Mouse (Mus musculus): ENCODE measurements around the gene Rab10. TPM values are rescaled to one million over a fixed set of nuclear protein-coding genes. Genes with fewer than 3 reads are reported as not detected.

Rab10 gene
- polyA plus RNA-seq, 1 experiment: not detected

GRCm38 (mm10) chr12:3284463-3284862, 25.3 kb downstream of the Rab10 start:
- Histone ChIP-seq H3K27ac (ENCODE audit: insufficient read depth, low read depth, low read length) (no peak overlapping the region), H3K4me3 (ENCODE audit: insufficient read depth, low read depth, low read length) (no peak overlapping the region), H3K4me1 (ENCODE audit: control insufficient read depth, insufficient read depth, low read length) (no peaks in the 10 kb centered on the region)
- 87% methylated on average over 2 of the region's 2 CpGs for WGBS
- TF ChIP-seq CTCF (IDR thresholded peaks at IDR 0.05; ENCODE audit: insufficient read depth, low read depth, low read length) (no peak), POLR2A (IDR thresholded peaks at IDR 0.05; ENCODE audit: insufficient read depth, low read depth, low read length) (no peak)

DNA sequence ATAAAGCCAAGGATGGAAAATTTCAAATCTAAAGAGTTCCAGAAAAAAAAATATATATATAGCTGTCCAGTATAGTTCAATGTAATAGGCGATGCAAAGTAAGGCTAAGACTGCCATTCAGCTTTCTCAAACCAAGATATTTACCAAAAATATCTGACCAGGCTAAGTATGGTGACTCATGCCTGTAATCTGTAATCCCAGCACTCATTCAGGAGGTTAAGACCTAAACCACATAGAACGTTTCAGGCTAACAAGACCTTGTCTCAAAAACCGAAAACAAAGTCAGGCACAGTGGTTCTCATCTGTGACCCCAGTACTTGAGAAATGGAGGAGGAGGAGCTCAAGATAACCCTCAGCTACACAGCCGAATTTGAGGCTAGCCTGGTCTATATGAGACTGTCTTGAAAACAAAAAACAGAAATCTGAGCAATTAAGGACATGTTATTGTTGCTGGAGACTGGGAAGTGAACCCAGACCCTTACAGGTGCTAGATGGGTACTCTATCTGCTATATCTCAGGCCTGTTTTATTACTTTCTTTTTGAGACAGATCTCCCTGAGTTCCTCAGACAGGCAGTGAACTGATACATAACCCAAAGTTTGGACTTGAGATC, 25.8 kb downstream of the Rab10 start:
- H3K4me1 ChIP-seq (ENCODE audit: control insufficient read depth, insufficient read depth, low read length): no peaks in the 10 kb centered on the region
- TF ChIP-seq CTCF (IDR thresholded peaks at IDR 0.05; ENCODE audit: insufficient read depth, low read depth, low read length): no peak
- TF ChIP-seq POLR2A (IDR thresholded peaks at IDR 0.05; ENCODE audit: insufficient read depth, low read depth, low read length): no peak
- H3K27ac ChIP-seq (ENCODE audit: insufficient read depth, low read depth, low read length): no peak overlapping the region
- H3K4me3 ChIP-seq (ENCODE audit: insufficient read depth, low read depth, low read length): no peak overlapping the region
- WGBS: 83% methylated on average over 4 of the region's 4 CpGs

DNA sequence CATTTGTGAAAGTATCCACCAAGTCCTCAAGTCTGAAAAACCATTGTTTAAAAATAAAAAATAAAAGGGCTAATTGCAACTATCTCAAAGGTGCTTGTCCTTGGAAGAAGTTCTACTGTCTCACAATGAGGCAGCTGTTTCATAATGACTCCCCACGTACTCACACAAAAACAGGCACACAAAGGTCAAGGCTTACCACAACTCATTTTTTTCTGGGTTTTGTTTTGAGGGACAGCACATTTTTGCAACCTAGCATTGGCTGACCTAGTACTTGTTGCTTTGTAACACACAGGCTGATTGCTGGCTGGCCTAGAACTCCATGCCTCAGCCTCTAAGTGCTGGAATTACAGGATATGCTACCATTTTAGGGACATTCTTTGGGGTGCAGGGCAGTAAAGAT, 26.8 kb downstream of the Rab10 start:
- no peak overlapping the region for H3K4me3 ChIP-seq (ENCODE audit: insufficient read depth, low read depth, low read length)
- no peak overlapping the region for H3K27ac ChIP-seq (ENCODE audit: insufficient read depth, low read depth, low read length)
- TF ChIP-seq POLR2A (IDR thresholded peaks at IDR 0.05; ENCODE audit: insufficient read depth, low read depth, low read length) (no peak), CTCF (IDR thresholded peaks at IDR 0.05; ENCODE audit: insufficient read depth, low read depth, low read length) (no peak)
- no peaks in the 10 kb centered on the region for H3K4me1 ChIP-seq (ENCODE audit: control insufficient read depth, insufficient read depth, low read length)
- WGBS: 44% methylated on average over 1 of the region's 1 CpGs

DNA sequence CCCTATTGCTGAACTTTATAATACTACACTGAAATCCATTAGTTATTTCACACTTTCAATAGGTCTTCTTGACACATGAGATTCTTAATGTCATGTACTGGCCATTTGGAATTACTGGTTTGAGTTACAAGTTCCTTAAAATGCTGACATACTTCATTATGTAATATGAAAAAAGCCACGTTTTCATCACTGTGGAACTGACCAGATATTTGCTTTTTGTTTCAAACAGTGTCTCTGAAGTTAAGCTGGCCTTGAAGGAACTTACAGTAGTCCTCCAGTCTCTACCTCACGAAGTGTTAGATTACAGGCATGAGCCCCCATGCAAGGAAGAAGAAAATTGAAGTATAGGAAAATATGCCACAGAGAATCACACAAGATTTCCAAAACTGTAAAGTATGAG, 27.2 kb downstream of the Rab10 start:
- 78% methylated on average over 2 of the region's 2 CpGs for WGBS
- H3K27ac ChIP-seq (ENCODE audit: insufficient read depth, low read depth, low read length): no peak overlapping the region
- H3K4me3 ChIP-seq (ENCODE audit: insufficient read depth, low read depth, low read length): no peak overlapping the region
- TF ChIP-seq CTCF (IDR thresholded peaks at IDR 0.05; ENCODE audit: insufficient read depth, low read depth, low read length) (no peak), POLR2A (IDR thresholded peaks at IDR 0.05; ENCODE audit: insufficient read depth, low read depth, low read length) (no peak)
- no peaks in the 10 kb centered on the region for H3K4me1 ChIP-seq (ENCODE audit: control insufficient read depth, insufficient read depth, low read length)

DNA sequence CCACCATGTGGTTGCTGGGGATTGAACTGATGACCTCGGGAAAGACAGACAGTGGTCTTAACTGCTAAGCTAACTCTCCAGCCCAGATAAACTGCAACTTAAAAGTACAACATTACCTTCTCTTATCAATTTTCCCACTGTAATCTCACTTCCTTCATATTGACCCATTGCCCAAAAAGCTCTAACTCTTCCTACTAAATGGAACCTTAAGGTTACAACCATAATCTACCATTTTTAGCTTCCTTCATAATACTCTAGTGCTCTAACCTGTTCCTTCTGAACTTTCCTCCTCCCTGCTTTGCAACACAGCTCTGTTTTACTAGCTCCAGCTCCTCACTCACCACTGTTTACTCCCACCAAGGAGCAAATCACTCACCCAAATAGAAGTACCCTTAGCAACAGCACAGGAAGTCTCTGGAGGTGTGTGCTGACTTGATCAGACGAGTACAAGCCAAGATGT, 30.9 kb downstream of the Rab10 start:
- no peak overlapping the region for H3K4me3 ChIP-seq (ENCODE audit: insufficient read depth, low read depth, low read length)
- no peaks in the 10 kb centered on the region for H3K4me1 ChIP-seq (ENCODE audit: control insufficient read depth, insufficient read depth, low read length)
- WGBS: 94% methylated on average over 2 of the region's 2 CpGs
- H3K27ac ChIP-seq (ENCODE audit: insufficient read depth, low read depth, low read length): no peak overlapping the region
- TF ChIP-seq CTCF (IDR thresholded peaks at IDR 0.05; ENCODE audit: insufficient read depth, low read depth, low read length): no peak
- no peak for TF ChIP-seq POLR2A (IDR thresholded peaks at IDR 0.05; ENCODE audit: insufficient read depth, low read depth, low read length)

DNA sequence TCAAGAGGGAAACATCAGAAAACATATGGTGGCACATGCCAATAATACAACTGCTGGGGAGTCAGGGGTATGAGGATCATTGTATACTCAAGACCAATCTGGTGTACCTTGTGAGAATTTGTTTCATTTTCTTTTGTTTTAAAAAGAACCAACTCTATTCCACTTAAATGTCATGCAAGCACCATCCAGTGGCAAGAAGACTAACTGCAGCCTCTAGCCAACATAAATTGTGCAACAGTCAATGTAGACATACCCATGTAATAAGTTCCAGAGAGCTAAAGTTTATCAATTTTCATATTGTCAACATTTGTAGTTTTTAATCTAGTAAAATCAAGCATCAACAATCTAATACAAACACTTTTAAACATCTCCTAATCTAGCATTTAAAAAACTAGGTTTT, 39.0 kb downstream of the Rab10 start:
- Histone ChIP-seq H3K4me3 (ENCODE audit: insufficient read depth, low read depth, low read length) (no peak overlapping the region), H3K4me1 (ENCODE audit: control insufficient read depth, insufficient read depth, low read length) (no peaks in the 10 kb centered on the region), H3K27ac (ENCODE audit: insufficient read depth, low read depth, low read length) (no peak overlapping the region)
- TF ChIP-seq POLR2A (IDR thresholded peaks at IDR 0.05; ENCODE audit: insufficient read depth, low read depth, low read length) (no peak), CTCF (IDR thresholded peaks at IDR 0.05; ENCODE audit: insufficient read depth, low read depth, low read length) (no peak)

- TF ChIP-seq POLR2A (IDR thresholded peaks at IDR 0.05; ENCODE audit: insufficient read depth, low read depth, low read length) (no peak), CTCF (IDR thresholded peaks at IDR 0.05; ENCODE audit: insufficient read depth, low read depth, low read length) (no peak)
- Histone ChIP-seq H3K4me1 (ENCODE audit: control insufficient read depth, insufficient read depth, low read length) (no peaks in the 10 kb centered on the region), H3K4me3 (ENCODE audit: insufficient read depth, low read depth, low read length) (no peak overlapping the region), H3K27ac (ENCODE audit: insufficient read depth, low read depth, low read length) (no peak overlapping the region)
- WGBS: 86% methylated on average over 2 of the region's 2 CpGs
These were observed 42.4 kb downstream of the Rab10 start for GRCm38 (mm10) chr12:3267397-3267796.

DNA sequence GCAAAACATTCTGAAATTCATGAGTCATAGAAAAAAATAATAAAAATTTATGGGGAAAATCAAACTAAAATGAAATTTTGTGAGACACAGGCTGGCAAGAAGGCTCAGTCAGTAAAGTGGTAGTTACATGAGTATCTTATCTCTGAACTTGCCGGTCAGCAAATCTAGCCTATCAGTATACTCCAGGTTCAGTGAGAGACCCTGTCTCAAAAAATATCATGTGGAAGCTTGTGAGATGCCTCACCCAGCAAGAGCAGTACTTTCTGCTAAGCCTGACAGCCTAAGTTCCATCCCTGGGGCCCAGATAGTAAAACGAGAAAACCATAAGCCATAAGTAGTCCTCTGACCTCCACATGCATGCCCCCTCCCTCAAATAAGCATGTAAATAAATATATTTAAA, 44.6 kb downstream of the Rab10 start:
- no peak overlapping the region for H3K27ac ChIP-seq (ENCODE audit: insufficient read depth, low read depth, low read length)
- H3K4me3 ChIP-seq (ENCODE audit: insufficient read depth, low read depth, low read length): no peak overlapping the region
- TF ChIP-seq CTCF (IDR thresholded peaks at IDR 0.05; ENCODE audit: insufficient read depth, low read depth, low read length) (no peak), POLR2A (IDR thresholded peaks at IDR 0.05; ENCODE audit: insufficient read depth, low read depth, low read length) (no peak)
- no peaks in the 10 kb centered on the region for H3K4me1 ChIP-seq (ENCODE audit: control insufficient read depth, insufficient read depth, low read length)
- 96% methylated on average over 2 of the region's 2 CpGs for WGBS

- TF ChIP-seq CTCF (IDR thresholded peaks at IDR 0.05; ENCODE audit: insufficient read depth, low read depth, low read length): no peak
- TF ChIP-seq POLR2A (IDR thresholded peaks at IDR 0.05; ENCODE audit: insufficient read depth, low read depth, low read length): no peak
- H3K27ac ChIP-seq (ENCODE audit: insufficient read depth, low read depth, low read length): no peak overlapping the region
- H3K4me1 ChIP-seq (ENCODE audit: control insufficient read depth, insufficient read depth, low read length): no peaks in the 10 kb centered on the region
- 64% methylated on average over 2 of the region's 2 CpGs for WGBS
- no peak overlapping the region for H3K4me3 ChIP-seq (ENCODE audit: insufficient read depth, low read depth, low read length)
These were observed 45.3 kb downstream of the Rab10 start for GRCm38 (mm10) chr12:3264449-3264848.

DNA sequence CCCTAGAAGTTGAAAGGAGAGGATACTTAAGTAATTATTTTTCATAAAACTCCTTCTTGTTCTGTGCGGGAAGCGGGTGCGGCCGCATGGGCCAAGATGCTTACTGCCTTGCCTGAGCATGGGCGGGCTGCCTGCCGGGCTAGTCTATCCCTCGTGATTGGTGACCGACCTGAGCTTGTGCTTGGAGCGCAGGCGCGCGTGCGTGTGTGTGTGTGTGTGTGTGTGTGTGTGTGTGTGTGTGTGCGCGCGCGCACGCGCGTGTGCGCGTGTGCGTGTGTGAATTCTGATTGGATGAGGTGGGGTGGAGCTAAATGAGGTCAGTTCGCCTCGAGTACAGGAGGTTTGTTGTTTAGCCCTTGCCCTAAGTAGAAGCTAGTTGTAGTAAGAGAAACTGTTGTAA, 48.2 kb downstream of the Rab10 start:
- 97% methylated on average over 25 of the region's 25 CpGs for WGBS
- TF ChIP-seq CTCF (IDR thresholded peaks at IDR 0.05; ENCODE audit: insufficient read depth, low read depth, low read length) (no peak), POLR2A (IDR thresholded peaks at IDR 0.05; ENCODE audit: insufficient read depth, low read depth, low read length) (no peak)

More for the DNA sequence above, 48.2 kb downstream of the Rab10 start:
- no peak overlapping the region for H3K4me3 ChIP-seq (ENCODE audit: insufficient read depth, low read depth, low read length)
- H3K27ac ChIP-seq (ENCODE audit: insufficient read depth, low read depth, low read length): no peak overlapping the region
- H3K4me1 ChIP-seq (ENCODE audit: control insufficient read depth, insufficient read depth, low read length): no peaks in the 10 kb centered on the region

Data from olfactory bulb, adult 2 months (tissue).